Mouse (Mus musculus) kidney, postnatal 0 days (tissue): ENCODE data around the gene Ak4. TPM values are rescaled to one million over a fixed set of nuclear protein-coding genes. Genes with fewer than 3 reads are reported as not detected.

ENCODE experiments used
- ATAC-seq: fragments of 200-750 bp; cut with Nextera tagmentation; replicated peaks from 2 replicates; pipeline ENCODE4 v1.8.0; 2017; ENCODE audit warnings: low read depth, moderate number of reproducible peaks, moderate TSS enrichment, moderate library complexity; ENCODE audit not compliant: low FRiP score
- DNase-seq: peaks from one replicate; pipeline ENCODE4 v3.0.0-alpha.2; 2016; ENCODE audit warnings: low spot score
- H3K27ac ChIP-seq: fragments of 300-500 bp; sonication (generic); 2 replicates; pipeline ENCODE4 v1.5.1; 2014; ENCODE audit warnings: mild to moderate bottlenecking
- H3K27me3 ChIP-seq: fragments of 300-500 bp; sonication (generic); 2 replicates; pipeline ENCODE4 v1.6.1; 2014; ENCODE audit warnings: low read length, mixed read lengths; ENCODE audit not compliant: insufficient read depth
- H3K36me3 ChIP-seq: fragments of 300-500 bp; sonication (generic); 2 replicates; pipeline ENCODE4 v1.6.1; 2014; ENCODE audit warnings: low read length, mixed read lengths; ENCODE audit not compliant: insufficient read depth
- H3K4me1 ChIP-seq: fragments of 300-500 bp; sonication (generic); replicated peaks from 2 replicates; pipeline ENCODE4 v1.6.1; 2014; ENCODE audit warnings: antibody characterized with exemption, low read length, mixed read lengths; ENCODE audit not compliant: insufficient read depth
- H3K4me2 ChIP-seq: fragments of 300-500 bp; sonication (generic); 2 replicates; pipeline ENCODE4 v1.6.1; 2014; ENCODE audit warnings: mild to moderate bottlenecking, low read length, moderate library complexity, mixed read lengths
- H3K4me3 ChIP-seq: fragments of 300-500 bp; sonication (generic); replicated peaks from 2 replicates; pipeline ENCODE4 v1.5.1; 2014; ENCODE audit warnings: low read depth, low read length
- H3K9ac ChIP-seq: fragments of 300-500 bp; sonication (generic); 2 replicates; pipeline ENCODE4 v1.6.1; 2014; ENCODE audit warnings: low read depth, low read length
- H3K9me3 ChIP-seq: fragments of 300-500 bp; sonication (generic); replicated peaks from 2 replicates; pipeline ENCODE4 v1.6.1; 2016; ENCODE audit warnings: low read length, inconsistent platforms, mixed read lengths
- CTCF ChIP-seq: IDR thresholded peaks from 2 replicates; pipeline ENCODE4 v1.5.1; 2016; ENCODE audit warnings: antibody characterized with exemption, low read depth, mild to moderate bottlenecking, moderate library complexity
- WGBS: fragments of 180-500 bp; shearing (Covaris S2); extraction: QIAGEN DNeasy Blood & Tissue Kit; methylation state at CpG from one replicate; pipeline ENCODE4 v1.1.7; 2014; 5-methylcytosine and 5-hydroxymethylcytosine counted together
- polyA plus RNA-seq: library from polyadenylated mRNA; unstranded; fragments of >200 nt; fragmentation: Nextera tagmentation; extraction: Ambion mirVana; gene quantifications from 2 replicates; pipeline ENCODE4 v1.2.1, GENCODE M21; 2015

The Ak4 gene
- polyA plus RNA-seq, 1 experiment from 2014 or later: 17.1 TPM

GRCm38 (mm10) chr4:101450150-101450780, 31.2 kb downstream of the Ak4 start:
- ATAC-seq: no peak
- Histone ChIP-seq H3K4me3 (no peak overlapping the region), H3K27ac (no peak overlapping the region), H3K9me3 (no peaks in the 10 kb centered on the region), H3K4me2 (no peak overlapping the region), H3K9ac (no peak overlapping the region), H3K36me3 (no peaks in the 10 kb centered on the region), H3K4me1 (no peaks in the 10 kb centered on the region), H3K27me3 (no peaks in the 10 kb centered on the region)
- no peak for TF ChIP-seq CTCF
- 77% methylated on average over 20 of the region's 20 CpGs for WGBS
- no peak for DNase-seq

GRCm38 (mm10) chr4:101451089-101451488, 32.0 kb downstream of the Ak4 start:
- Histone ChIP-seq H3K36me3 (no peaks in the 10 kb centered on the region), H3K9me3 (no peaks in the 10 kb centered on the region), H3K4me2 (no peak overlapping the region), H3K4me3 (no peak overlapping the region), H3K4me1 (no peaks in the 10 kb centered on the region), H3K9ac (no peak overlapping the region), H3K27ac (no peak overlapping the region), H3K27me3 (no peaks in the 10 kb centered on the region)
- DNase-seq: no peak
- WGBS: 80% methylated on average over 4 of the region's 4 CpGs
- no peak for ATAC-seq
- TF ChIP-seq CTCF: no peak

GRCm38 (mm10) chr4:101452829-101453228, 33.8 kb downstream of the Ak4 start:
- Histone ChIP-seq H3K27ac (no peak overlapping the region), H3K27me3 (no peaks in the 10 kb centered on the region), H3K36me3 (no peaks in the 10 kb centered on the region), H3K4me3 (no peak overlapping the region), H3K9ac (no peak overlapping the region), H3K9me3 (no peaks in the 10 kb centered on the region), H3K4me2 (no peak overlapping the region), H3K4me1 (no peaks in the 10 kb centered on the region)
- DNase-seq (no peak), ATAC-seq (no peak)
- TF ChIP-seq CTCF: no peak
- WGBS: 93% methylated on average over 9 of the region's 9 CpGs

- no peak overlapping the region for H3K9ac ChIP-seq
These were observed 38.1 kb downstream of the Ak4 start for GRCm38 (mm10) chr4:101457176-101457575.

GRCm38 (mm10) chr4:101458341-101458740, 39.3 kb downstream of the Ak4 start:
- Histone ChIP-seq H3K9me3 (no peaks in the 10 kb centered on the region), H3K27ac (no peak overlapping the region), H3K27me3 (no peaks in the 10 kb centered on the region), H3K9ac (no peak overlapping the region), H3K4me3 (no peak overlapping the region), H3K4me1 (no peaks in the 10 kb centered on the region), H3K4me2 (no peak overlapping the region), H3K36me3 (no peaks in the 10 kb centered on the region)
- DNase-seq (peak; percentile 68), ATAC-seq (no peak)
- whole genome bisulfite sequencing: 41% methylated on average over 2 of the region's 2 CpGs
- TF ChIP-seq CTCF: peak; percentile 76

More at GRCm38 (mm10) chr4:101457176-101457575, 38.1 kb downstream of the Ak4 start:
- Histone ChIP-seq H3K4me3 (no peak overlapping the region), H3K27me3 (no peaks in the 10 kb centered on the region), H3K9me3 (no peaks in the 10 kb centered on the region), H3K4me1 (no peaks in the 10 kb centered on the region), H3K36me3 (no peaks in the 10 kb centered on the region), H3K4me2 (no peak overlapping the region), H3K27ac (no peak overlapping the region)
- 91% methylated on average over 8 of the region's 8 CpGs for WGBS
- ATAC-seq (no peak), DNase-seq (no peak)
- TF ChIP-seq CTCF: no peak

GRCm38 (mm10) chr4:101459358-101459757, 40.3 kb downstream of the Ak4 start:
- Histone ChIP-seq H3K9me3 (no peaks in the 10 kb centered on the region), H3K4me3 (no peak overlapping the region), H3K27me3 (no peaks in the 10 kb centered on the region), H3K36me3 (no peaks in the 10 kb centered on the region), H3K4me1 (no peaks in the 10 kb centered on the region), H3K4me2 (no peak overlapping the region), H3K9ac (no peak overlapping the region), H3K27ac (no peak overlapping the region)
- no peak for ATAC-seq
- 80% methylated on average over 4 of the region's 4 CpGs for WGBS
- TF ChIP-seq CTCF: no peak
- DNase-seq: no peak

GRCm38 (mm10) chr4:101460114-101460513, 41.0 kb downstream of the Ak4 start:
- Histone ChIP-seq H3K4me3 (no peak overlapping the region), H3K4me1 (no peaks in the 10 kb centered on the region), H3K9me3 (no peaks in the 10 kb centered on the region), H3K4me2 (no peak overlapping the region), H3K27ac (no peak overlapping the region), H3K27me3 (no peaks in the 10 kb centered on the region), H3K36me3 (no peaks in the 10 kb centered on the region), H3K9ac (no peak overlapping the region)
- no peak for DNase-seq
- ATAC-seq: no peak
- no peak for TF ChIP-seq CTCF
- WGBS: 83% methylated on average over 1 of the region's 1 CpGs
